Mouse (Mus musculus) kidney, adult 2 months (tissue): ENCODE data around the gene Maff.

ENCODE experiments used
- CTCF ChIP-seq: fragments of 200-500 bp; conservative IDR thresholded peaks from 2 replicates; pipeline ENCODE4 v1.5.1; 2011; ENCODE audit warnings: low read depth, mild to moderate bottlenecking, control low read depth, low read length, moderate library complexity, mixed read lengths; ENCODE audit not compliant: insufficient read depth, insufficient read length
- POLR2A ChIP-seq: fragments of 200-500 bp; IDR thresholded peaks from one replicate; pipeline ENCODE4 v1.6.1; 2011; ENCODE audit warnings: low read depth, low read length, control low read depth

- TF ChIP-seq POLR2A = no peak
- TF ChIP-seq CTCF = no peak
Measured at GRCm38 (mm10) chr15:79378608-79379007, 32.2 kb downstream of the Maff start.
